Mouse (Mus musculus) macrophage (primary cell): ENCODE data around the gene Tle3. TPM values are rescaled to one million over a fixed set of nuclear protein-coding genes. Genes with fewer than 3 reads are reported as not detected.

Experiments
- H3K27ac ChIP-seq: fragments of 350-480 bp; formaldehyde crosslinking; 2 replicates; pipeline ENCODE4 v1.9.0; 2021
- H3K36me3 ChIP-seq: fragments of 350-480 bp; formaldehyde crosslinking; 2 replicates; pipeline ENCODE4 v1.9.0; 2021; ENCODE audit errors: inconsistent target
- H3K4me3 ChIP-seq: fragments of 350-480 bp; formaldehyde crosslinking; 2 replicates; pipeline ENCODE4 v1.9.0; 2021; ENCODE audit errors: inconsistent target
- H3K79me2 ChIP-seq: fragments of 350-480 bp; formaldehyde crosslinking; 2 replicates; pipeline ENCODE4 v1.9.0; 2021; ENCODE audit errors: inconsistent target
- WGBS: methylation state at CpG from one replicate; pipeline ENCODE4 v1.1.7; 2026; ENCODE audit warnings: inconsistent platforms; ENCODE audit not compliant: missing documents; 5-methylcytosine and 5-hydroxymethylcytosine counted together
- polyA plus RNA-seq: library from polyadenylated mRNA; stranded (reverse); fragments of 250-400 nt; gene quantifications from 3 replicates; pipeline ENCODE4 v1.2.4, GENCODE M21; 2018; ENCODE audit warnings: inconsistent platforms

The Tle3 gene
- polyA plus RNA-seq, 1 experiment from 2014 or later: 59.0 TPM

GRCm38 (mm10) chr9:61367857-61368566, 4.2 kb upstream of the Tle3 start:
- Histone ChIP-seq H3K27ac (no peak overlapping the region), H3K36me3 (no peaks in the 10 kb centered on the region), H3K79me2 (no peaks in the 10 kb centered on the region; the same call in 1 of the 2 replicates), H3K4me3 (no peak overlapping the region)
- WGBS: 63% methylated on average over 6 of the region's 6 CpGs

DNA sequence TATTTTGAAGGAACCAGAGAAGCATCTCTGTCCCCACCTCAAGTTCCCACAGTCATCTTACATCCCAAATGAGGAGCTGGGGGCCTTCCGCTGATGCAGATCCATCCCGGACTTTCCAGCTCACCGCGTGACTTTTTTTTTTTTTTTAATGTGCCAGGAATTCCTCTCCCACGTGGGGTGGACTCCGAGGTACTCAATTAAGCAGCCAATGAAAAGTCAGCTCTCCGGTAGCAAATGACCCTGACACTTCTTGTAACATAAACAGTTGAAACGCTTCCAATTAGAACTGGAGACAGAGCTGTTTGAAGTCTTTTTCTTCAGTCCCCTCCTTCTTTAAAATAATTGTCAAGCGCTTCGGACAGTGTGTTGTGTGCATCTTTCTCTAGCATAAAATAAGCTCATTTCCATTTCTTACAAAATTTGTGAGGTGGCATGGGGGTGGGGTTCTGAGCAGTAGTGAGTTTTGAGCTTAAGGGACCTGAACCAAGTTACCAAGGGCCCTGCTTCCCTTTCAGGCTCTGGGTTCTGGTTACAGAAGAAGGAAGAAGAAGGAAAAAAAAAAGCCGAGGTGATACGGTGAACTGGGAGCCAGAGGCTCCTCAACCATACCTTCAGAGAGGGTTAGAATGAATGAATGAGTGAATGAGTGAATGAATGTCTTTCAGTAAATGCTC, 3.5 kb upstream of the Tle3 start:
- no peak overlapping the region for H3K4me3 ChIP-seq
- H3K27ac ChIP-seq: no peak overlapping the region
- H3K36me3 ChIP-seq: no peaks in the 10 kb centered on the region
- peaks cover 6% of the 10 kb centered on the region; the same call in 1 of the 2 replicates for H3K79me2 ChIP-seq
- 19% methylated on average over 10 of the region's 12 CpGs for WGBS

DNA sequence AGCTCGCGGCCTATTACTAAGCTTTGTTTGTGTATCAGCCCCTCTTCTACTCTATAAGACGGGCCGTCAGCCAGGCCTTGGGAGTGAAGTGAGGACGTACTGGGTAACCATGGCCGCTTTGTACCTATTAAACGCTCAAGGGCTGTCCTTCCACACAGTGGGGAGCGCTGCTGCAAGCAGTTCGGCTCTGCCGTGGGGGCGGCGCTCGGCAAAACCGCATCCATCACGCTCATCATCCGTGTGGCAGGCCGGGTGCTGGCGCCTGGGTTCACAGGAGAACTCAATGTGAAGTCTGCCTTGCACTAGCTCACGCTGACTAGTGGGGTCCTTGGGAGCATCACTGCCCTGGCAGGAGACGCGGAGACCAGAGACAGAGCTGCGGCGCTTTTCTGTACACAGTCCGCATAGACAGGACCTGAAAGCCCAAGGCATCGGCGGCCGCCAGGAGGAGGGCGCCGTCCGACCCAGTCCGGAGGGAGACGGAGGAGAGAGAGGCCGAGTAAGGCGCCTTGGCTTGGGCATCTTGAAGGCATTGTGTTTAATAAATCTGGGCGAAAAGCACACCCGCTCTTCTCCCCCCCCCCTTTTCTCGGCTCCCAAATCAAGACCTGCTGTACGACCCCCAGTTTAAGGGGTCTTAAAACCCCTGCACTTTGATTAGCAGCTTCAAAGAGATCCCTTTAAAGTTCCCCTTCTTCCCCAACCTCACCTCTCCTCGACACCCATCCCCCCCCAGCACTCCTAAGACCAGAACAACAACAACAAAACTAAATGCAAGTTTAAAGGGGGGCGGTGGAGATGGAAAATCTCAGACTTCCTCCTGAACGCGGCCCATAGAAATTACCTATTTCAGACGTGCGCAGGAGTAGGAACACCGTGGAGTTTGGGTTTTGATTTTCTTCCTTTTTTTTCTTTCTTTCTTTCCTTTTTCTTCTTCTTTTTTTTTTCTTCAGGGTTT, 2.6 kb upstream of the Tle3 start:
- no peak overlapping the region for H3K27ac ChIP-seq
- 13% methylated on average over 45 of the region's 45 CpGs for WGBS
- H3K4me3 ChIP-seq: no peak overlapping the region
- peaks cover 14% of the 10 kb centered on the region; the same call in 1 of the 2 replicates for H3K79me2 ChIP-seq
- no peaks in the 10 kb centered on the region for H3K36me3 ChIP-seq

DNA sequence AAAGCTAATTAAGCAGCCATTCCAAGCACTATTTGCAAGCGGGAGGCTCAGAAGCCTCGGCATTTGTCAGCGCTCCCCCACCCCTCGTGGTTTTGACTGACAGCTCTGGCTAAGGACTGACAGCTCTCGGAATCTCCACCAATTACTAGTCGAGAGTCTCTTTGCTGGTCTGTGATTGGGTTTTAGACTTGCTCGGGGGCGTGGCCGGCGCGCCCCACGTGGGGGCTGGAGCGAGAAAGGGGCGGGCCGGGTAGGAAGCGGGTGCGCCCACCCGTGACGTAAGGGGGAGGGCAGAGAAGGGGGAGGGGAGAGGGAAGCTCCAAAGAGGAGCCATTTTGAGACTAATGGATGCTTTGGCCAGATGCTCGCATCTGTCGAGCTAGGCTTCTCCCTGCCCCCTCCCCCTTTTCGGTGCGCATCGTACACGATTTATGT, 1.7 kb upstream of the Tle3 start:
- Histone ChIP-seq H3K4me3 (no peak overlapping the region; the same call in 1 of the 2 replicates), H3K27ac (no peak overlapping the region; the same call in 1 of the 2 replicates), H3K79me2 (peaks cover 22% of the 10 kb centered on the region; the same call in 1 of the 2 replicates), H3K36me3 (no peaks in the 10 kb centered on the region)
- under 1% methylated on average over 20 of the region's 25 CpGs for WGBS

DNA sequence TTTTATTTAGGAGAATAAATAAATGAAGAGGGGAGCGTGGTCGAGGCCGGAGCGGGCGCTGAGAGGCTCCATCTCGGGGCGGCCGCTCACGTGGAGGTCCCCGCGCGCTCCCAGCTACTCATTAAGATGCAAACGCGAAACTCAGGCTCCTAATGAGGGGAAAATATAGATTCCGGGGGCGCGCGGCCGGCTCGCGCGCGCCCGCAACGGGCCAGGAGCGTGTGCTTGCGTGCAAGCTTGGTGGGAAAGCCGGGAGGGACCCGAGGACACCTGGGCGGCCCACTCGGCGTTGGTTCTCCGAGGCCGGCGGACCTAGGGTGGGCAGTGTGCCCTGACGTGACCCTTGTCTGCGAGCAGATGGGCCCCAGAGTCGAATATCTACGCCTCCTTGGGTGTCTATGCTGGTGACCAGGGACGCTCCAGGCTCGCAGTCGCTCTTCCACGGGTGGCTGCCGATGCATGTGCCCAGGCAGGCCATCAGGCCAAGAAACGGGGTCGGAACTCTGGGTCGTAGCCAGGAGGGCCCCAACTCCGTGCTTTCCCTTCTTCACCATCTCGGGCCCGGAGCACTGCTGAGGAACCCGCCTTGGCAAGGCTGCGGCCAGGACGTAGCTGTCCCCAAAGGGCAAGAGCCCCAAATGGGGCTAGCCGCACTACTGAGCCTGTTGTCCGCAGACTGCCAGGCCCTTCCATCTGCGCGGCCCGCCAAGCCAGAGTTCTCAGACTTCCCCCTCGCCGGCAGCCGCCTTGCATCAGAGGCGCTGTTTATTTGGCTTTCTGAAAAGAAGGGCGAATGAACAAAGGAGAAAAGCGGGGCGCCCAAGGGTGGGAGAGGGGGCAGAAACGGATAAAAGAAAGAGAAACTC, 1.0 kb upstream of the Tle3 start:
- peak overlapping the region; percentile 12; the same call in 1 of the 2 replicates for H3K4me3 ChIP-seq
- no peaks in the 10 kb centered on the region for H3K36me3 ChIP-seq
- 3% methylated on average over 66 of the region's 66 CpGs for WGBS
- H3K79me2 ChIP-seq: peaks cover 28% of the 10 kb centered on the region; the same call in 1 of the 2 replicates
- peak overlapping the region; percentile 68 for H3K27ac ChIP-seq

- Histone ChIP-seq H3K36me3 (no peaks in the 10 kb centered on the region), H3K79me2 (peaks cover 42% of the 10 kb centered on the region), H3K27ac (peak overlapping the region; percentile 65), H3K4me3 (peak overlapping the region; percentile 60)
- WGBS: under 1% methylated on average over 41 of the region's 42 CpGs
These were observed 377 bp downstream of the Tle3 start for GRCm38 (mm10) chr9:61372510-61372975.

DNA sequence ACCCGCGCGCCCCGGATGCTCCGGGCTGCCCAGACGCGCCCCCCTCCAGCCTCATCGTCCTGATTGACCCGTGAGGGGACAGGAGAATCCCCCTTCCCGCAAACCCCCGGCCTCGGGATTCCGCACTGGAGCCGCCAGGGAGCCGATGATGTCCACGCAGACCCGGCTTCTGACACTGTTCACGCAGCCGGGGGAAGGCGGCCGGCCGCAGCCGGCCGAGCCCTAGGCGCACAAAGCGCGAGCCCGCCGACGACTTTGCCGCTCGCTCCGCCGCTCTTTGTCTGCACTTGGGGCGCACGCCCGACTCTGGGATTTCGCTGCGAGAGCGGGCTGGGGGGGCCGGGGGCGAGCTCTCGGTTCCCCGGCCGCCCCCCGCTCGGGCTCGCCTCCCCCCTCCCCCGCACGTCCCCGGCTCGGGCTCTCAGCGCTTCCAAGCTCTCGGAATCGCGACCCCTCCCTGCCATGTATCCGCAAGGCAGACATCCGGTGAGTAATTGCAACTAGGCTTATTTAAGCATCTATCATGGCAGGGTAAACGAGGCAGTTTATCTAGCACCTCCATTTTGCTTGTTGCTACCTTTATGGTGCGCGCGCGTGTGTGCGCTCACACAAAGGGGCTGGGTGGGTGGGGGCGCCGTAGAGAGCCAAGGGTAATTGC, 939 bp downstream of the Tle3 start:
- peak overlapping the region; percentile 65 for H3K27ac ChIP-seq
- 2% methylated on average over 33 of the region's 66 CpGs for WGBS
- peaks cover 45% of the 10 kb centered on the region for H3K79me2 ChIP-seq
- H3K36me3 ChIP-seq: no peaks in the 10 kb centered on the region
- peak overlapping the region; percentile 60 for H3K4me3 ChIP-seq

DNA sequence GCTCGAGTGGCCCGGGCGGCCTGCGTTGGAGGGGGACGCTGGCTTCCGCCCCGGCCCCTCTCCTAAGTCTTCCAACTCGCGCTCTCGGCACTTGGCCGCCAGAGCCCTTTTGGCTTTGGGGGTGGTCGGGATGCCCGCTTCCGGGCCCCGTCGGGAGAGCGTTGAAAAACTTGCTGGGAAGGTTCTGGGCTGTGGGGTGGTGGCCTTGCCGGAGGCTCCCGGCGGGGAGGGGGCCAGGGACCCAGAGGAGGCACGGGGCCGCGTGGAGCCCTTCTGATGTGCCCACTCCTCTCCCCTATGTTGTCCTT, 1.4 kb downstream of the Tle3 start:
- Histone ChIP-seq H3K4me3 (peak overlapping the region; percentile 60), H3K36me3 (no peaks in the 10 kb centered on the region), H3K27ac (no peak overlapping the region), H3K79me2 (peaks cover 45% of the 10 kb centered on the region)
- WGBS: 3% methylated on average over 23 of the region's 23 CpGs

DNA sequence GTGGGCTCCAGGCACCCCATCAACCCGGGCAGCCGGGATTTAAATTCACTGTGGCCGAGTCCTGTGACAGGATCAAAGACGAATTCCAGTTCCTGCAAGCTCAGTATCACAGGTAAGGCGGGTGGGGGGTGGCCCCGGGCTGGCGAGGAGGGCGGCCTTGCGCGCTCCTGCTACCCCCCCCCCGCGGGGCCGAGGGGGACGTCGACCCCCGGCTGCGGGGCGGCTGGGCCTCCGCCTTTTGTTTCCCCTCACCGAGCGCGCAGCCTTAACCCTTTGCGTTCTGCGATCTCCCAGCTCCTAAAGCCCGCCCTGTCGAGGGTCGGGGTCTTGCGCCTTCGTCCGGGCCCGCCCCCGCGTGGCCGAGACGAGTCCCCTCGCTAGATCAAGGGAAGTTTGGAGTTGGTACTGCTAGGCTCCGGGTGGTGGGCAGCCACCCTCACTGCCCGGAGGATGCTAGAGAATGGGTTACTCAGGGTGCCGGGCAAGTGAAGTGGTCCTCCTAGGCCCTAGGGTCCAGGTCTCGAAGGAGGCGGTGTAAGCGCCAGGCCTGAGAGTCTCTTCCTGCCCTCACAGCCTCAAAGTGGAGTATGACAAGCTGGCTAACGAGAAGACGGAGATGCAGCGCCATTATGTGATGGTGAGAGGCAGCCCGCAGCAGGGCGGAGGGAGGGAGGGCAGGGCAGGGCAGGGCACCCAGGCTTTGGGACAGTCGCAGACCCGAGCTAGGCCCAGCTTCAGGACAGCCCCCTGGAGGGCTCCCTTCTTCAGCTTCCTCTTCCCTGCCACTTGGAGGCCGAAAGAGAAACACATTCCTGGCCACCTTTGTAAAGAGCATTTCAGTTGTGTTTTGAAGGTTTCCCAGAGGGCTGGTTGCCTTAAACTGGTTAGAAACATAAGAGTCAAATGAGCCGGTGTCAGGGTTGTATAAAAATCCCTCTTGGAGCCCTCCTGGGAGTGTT, 2.1 kb downstream of the Tle3 start:
- peaks cover 50% of the 10 kb centered on the region for H3K79me2 ChIP-seq
- peak overlapping the region; percentile 60 for H3K4me3 ChIP-seq
- no peak overlapping the region; the same call in 1 of the 2 replicates for H3K27ac ChIP-seq
- H3K36me3 ChIP-seq: no peaks in the 10 kb centered on the region
- 3% methylated on average over 50 of the region's 51 CpGs for WGBS

- peaks cover 57% of the 10 kb centered on the region for H3K79me2 ChIP-seq
- no peak overlapping the region for H3K27ac ChIP-seq
- 72% methylated on average over 5 of the region's 5 CpGs for WGBS
- H3K4me3 ChIP-seq: peak overlapping the region; percentile 60; the same call in 1 of the 2 replicates
- no peaks in the 10 kb centered on the region for H3K36me3 ChIP-seq
These were observed 2.8 kb downstream of the Tle3 start for GRCm38 (mm10) chr9:61375002-61375401.

DNA sequence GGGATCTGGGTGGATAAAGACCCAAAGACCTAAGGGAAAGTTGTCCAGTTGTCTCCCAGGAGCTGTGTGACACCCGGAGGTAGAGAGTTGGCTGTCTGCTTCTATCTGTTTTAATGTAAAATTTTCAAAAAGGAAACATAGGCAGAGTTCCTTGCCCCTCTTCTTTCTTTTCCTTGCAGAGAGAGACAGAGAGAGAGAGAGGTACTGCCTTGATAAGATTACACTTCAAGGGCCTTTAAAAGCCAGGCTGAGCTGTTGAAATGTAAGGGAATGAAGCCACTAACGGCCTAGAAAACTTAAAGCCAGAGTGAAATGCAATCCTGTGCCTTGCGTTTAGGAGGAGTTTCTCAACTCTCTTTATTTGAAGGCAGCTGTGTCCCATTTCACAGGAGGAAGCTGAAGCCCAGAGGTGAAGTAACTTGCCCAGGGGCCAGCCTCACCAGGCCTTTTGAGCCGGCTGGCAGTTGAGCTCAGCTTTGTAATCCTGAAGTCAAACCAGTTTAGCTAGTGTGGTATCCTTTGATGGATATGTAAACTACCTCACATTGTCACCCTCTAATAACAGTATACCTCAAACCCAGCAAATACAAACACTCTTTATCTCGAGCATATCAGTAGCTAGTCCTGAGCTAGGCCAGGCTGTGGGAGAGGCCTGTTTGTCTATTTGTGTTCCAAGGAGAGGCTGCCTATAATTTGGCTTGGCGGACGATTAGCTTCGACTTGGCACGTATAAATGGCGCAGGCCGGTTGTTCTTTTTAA, 3.8 kb downstream of the Tle3 start:
- no peaks in the 10 kb centered on the region for H3K36me3 ChIP-seq
- peaks cover 67% of the 10 kb centered on the region for H3K79me2 ChIP-seq
- H3K27ac ChIP-seq: no peak overlapping the region
- 67% methylated on average over 11 of the region's 11 CpGs for WGBS
- H3K4me3 ChIP-seq: no peak overlapping the region

- WGBS: 45% methylated on average over 3 of the region's 3 CpGs
- peaks cover 74% of the 10 kb centered on the region for H3K79me2 ChIP-seq
These were observed 4.5 kb downstream of the Tle3 start for GRCm38 (mm10) chr9:61376650-61377049.

More at GRCm38 (mm10) chr9:61376650-61377049, 4.5 kb downstream of the Tle3 start:
- Histone ChIP-seq H3K36me3 (no peaks in the 10 kb centered on the region), H3K27ac (no peak overlapping the region), H3K4me3 (no peak overlapping the region)
